Mouse (Mus musculus) ovary, postnatal 36 days (tissue): Measurements from ENCODE around the gene Gata1.
"Not testable (repeated sequence)": the region's sequence is repeated elsewhere in the genome, so short reads cannot be mapped to it uniquely, and the experiment has no call there.

Source experiments
- DNase-seq: peaks from one replicate; pipeline ENCODE4 v3.0.0; 2022; ENCODE audit warnings: low spot score, mixed read lengths

Gata1 gene

DNA sequence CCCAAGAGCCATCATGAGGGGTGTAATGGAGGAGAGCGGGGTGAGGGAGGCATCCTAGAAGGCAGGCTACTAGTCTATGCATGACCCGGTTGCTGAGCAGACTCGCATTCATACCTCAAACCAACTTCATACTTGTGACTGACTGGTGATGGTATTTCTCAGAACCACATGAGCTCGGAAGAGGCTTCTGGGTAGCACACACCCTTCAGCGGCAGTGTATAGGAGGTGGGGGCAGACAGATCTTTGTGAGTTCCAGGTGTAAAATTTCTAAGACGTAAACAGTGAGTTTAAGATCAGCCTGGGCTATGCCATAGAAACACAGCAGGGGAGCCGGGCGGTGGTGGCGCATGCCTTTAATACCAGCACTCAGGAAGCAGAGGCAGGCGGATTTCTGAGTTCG is at the start of gene Gata1:
Gata1 (minus strand) TSS at position 180 of the 400 bp plus-strand sequence.
- no peak for DNase-seq

DNA sequence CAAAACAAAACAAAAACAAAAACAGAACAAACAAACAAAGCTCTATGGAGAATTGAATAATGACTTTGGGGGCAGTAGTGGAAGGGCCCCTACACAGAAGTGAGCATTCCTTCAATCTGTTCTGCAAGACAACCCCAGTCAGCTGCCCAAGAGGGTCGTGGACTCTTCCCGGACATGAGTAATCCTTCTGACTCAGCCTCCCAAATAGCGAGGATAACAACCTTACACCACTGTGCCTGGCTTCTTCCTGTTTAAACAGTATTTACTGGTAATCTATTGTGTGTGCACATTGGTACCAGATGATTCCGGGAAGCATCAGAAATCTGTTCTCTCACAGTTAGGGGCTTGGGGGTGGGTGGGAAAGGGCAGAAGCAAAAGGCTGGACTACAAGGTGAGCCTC is 48.9 kb upstream of the Gata1 start:
- DNase-seq = no peak

DNA sequence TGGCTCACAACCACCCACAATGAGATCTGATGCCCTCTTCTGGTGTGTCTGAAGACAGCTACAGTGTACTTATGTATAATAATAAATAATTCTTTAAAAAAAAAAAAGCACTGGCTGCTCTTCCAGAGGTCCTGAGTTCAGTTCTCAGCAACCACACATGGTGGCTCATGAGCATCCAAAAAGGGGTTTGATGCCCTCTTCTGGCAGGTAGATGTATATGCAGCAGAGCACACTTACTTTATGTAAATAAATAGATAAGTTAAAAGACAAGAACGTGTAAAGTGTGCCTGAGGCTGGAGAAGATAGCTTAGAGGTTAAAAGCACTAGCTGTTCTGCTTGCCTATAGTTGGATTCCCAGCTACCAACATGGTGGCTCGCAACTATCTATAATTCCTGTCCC is 46.9 kb upstream of the Gata1 start:
- DNase-seq = no peak

GRCm38 (mm10) chrX:8020111-8020778 is 42.4 kb upstream of the Gata1 start:
- no peak for DNase-seq

DNA sequence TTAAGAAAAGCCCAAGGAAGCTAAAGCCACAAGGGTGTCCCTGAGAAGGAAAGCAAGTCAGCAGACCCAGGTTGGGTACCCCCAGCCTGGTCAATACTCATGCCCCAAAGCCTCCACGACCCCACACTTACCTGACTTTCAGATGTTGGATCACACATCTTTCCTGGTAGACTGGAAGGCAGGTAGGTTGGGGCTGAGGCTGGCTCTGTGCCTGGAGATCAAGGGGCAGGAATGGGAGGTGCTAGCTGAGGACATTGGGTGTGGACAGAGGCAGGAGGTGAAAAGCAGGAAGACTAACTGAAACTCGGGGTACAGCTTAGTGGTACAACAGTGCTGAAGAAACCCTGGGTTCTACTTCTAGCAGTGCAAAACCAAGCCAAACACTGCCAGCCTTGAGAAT is 40.4 kb upstream of the Gata1 start, which contains the start of gene Glod5:
Glod5 (minus strand) TSS at position 207 of the 400 bp plus-strand sequence.
- no peak for DNase-seq

GRCm38 (mm10) chrX:8017142-8017541 is 39.3 kb upstream of the Gata1 start:
- DNase-seq = no peak

DNA sequence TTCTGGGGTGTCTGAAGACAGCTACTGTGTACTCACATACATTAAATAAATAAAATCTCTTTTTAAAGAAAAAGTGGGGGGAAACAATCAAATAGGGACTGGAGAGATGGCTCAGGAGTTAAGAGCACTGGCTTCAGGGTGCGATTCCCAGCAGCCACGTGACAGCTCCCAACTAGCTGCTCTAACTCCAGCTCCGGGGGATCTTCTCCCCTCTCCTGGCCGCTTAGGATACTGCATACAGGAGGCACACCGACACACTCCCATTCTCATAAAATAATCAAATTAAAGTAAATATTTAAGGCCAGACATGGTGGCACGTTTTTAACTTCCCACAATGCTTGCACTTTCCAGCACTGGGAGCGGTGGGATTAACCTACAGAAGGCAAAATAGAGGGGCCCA is 37.8 kb upstream of the Gata1 start:
- DNase-seq = not testable (repeated sequence)

DNA sequence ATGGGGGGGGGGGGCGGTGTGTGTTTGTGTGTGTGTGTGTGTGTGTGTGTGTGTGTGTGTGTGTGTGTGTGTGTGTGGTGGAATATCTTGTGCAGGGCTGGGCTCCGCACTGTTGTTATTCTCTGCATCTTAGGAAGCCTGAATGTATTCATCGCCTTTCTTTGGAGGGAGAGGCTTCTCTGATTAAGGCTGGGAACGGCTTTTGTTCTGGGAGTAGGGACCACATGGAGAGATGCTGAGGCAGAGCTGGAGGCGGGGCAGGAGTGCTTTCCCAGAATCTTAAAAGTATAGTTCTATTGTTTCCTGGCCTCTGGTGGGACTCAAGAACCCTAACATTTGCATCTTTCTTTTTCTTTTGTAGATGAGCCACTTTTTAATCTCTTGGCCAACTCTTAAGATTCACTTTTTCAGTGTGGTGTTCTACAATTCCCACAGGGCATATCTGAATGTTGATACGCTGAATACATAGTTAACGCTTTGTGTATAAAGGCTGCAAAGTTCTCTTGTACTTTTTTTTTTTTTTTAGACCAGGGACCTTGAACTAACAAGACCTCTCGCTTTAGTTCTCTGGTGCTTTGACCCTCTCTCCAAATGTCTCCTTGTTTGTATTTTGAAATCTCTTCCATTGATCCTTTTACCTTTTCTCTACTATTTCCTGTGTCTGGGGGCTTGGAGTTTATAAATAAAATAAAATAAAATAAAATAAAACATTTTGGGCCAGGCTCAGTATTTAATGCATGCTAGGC is 35.9 kb upstream of the Gata1 start:
- DNase-seq = no peak

- DNase-seq = no peak
These were observed 35.3 kb upstream of the Gata1 start for GRCm38 (mm10) chrX:8013157-8013556.

- DNase-seq = not testable (repeated sequence)
These were observed 31.5 kb upstream of the Gata1 start for GRCm38 (mm10) chrX:8009356-8009755.

- DNase-seq = no peak
These were observed 30.7 kb upstream of the Gata1 start for GRCm38 (mm10) chrX:8008543-8008942.

DNA sequence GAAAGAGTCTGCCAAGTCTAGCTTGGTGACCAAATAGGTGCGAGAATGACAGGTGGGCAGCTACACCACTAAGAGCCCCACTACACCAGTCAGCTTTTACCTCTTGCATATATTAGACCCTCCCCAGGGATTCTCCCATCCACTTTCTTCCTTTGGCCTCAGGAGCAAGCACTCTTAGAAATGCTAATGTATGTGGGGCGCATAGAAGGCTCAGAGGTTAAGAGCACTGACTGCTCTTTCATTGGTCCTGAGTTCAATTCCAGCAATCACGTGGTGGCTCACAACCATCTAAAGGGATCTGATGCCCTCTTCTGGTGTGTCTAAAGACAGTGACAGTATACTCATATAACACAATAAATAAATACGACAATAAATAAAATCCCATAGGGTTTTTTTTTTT is 25.1 kb upstream of the Gata1 start:
- DNase-seq = no peak

DNA sequence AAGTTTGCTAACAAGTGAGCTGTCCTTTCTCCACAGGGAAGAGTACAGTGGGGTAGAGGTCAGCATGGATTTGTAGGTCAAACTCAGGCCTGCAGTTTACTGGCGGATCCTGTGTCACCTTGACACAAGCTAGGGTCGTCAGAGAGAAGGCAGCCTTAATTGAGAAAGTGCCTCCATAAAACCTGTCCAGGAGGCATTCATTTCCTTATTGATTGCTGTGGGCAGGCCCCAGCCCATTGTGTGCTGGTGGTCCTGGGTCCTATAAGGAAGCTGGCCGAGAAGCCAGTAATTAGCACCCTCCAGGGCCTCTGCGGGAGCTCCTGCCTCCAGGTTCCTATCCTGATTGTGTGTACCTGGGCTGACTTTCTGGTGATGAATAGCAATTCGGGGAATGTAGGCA is 24.1 kb upstream of the Gata1 start:
- no peak for DNase-seq

GRCm38 (mm10) chrX:8000546-8001192 is 22.8 kb upstream of the Gata1 start:
- DNase-seq = no peak

DNA sequence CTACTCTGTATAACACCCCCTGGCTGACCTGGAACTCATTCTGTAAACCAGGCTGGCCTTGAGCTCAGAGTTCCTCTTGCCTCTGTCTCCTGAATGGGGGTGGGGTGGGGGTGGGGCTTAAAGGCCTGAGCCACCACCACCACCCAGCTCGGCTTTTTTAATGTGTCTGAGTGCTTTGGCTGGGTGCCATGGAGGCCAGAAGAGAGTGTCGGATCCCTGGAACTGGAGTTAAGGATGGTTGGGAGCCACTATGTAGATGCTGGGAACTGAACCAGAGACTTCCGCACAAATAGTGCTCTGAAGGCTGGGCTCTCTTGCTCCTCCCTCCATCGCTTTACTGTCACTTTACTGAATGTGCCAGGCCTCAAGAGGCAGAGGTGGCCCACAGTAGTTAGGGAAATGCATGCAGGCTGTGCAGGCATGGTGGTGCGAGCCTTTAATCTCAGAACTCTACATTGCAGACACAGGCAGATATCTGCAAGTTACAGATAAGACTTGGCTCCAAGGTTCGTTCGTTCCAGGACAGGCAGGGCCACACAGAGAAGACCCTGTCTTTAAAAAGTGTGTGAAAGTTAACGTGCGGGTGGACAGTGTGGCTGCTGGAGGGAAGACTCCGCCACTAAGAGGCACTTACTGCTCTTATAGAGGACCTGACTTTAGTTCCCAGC is 15.3 kb upstream of the Gata1 start:
- DNase-seq = no peak

DNA sequence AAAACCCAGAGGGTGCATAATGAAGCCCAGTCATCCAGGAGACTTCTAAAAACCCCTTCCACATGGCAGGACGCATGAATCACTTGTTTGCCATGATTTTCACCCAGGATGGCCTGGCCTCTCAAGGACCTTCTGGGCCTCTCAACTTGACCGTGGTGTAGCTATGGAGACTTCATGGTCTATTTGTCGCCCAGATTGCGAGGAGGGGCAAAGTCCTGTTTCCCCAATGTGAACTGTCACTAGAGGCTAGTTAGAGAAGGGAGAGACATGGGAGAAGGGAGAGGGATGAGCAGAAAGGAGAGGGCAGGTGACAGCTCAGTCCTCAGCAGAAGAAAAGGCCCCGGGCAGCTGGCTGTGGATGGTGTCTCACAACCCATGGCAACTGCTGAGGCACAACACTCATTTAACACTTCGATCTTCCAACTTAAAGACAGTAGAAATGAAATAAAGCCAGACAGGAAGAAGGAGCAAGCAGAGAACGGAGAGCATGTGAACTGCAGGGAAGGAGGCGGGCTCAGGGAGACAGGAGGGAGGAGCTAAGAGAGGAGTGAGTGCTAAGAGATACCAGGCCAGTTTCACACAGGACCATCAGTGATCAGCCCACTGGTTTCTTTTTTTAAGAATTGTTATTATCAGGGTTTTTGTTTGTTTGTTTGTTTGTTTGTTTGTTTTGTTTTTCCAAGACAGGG is 14.7 kb upstream of the Gata1 start:
- no peak for DNase-seq

DNA sequence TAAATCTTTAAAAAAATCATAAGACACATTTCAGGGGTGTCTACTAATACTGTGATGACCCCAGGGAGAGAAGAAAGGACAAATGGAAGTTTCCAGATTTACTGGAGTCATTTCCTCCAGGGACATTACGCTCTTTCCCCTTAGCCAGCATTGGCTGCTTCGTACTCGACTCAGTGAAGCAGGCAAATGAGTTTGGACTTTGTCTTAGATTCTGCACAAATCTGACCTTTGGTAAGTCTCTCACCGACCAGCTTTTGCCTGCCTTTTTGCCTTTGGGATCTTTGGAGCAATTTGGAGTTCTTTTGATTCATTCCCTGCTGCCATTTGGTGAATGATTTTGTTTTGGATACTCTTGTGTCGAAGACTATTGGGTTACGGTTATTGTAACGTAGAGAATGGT is 3.5 kb upstream of the Gata1 start:
- no peak for DNase-seq

- no peak for DNase-seq
These were observed 6.6 kb downstream of the Gata1 start for GRCm38 (mm10) chrX:7971292-7971691.

GRCm38 (mm10) chrX:7968899-7969298 is 9.0 kb downstream of the Gata1 start:
- no peak for DNase-seq

- DNase-seq = no peak
These were observed 9.6 kb downstream of the Gata1 start for GRCm38 (mm10) chrX:7968226-7968625.

DNA sequence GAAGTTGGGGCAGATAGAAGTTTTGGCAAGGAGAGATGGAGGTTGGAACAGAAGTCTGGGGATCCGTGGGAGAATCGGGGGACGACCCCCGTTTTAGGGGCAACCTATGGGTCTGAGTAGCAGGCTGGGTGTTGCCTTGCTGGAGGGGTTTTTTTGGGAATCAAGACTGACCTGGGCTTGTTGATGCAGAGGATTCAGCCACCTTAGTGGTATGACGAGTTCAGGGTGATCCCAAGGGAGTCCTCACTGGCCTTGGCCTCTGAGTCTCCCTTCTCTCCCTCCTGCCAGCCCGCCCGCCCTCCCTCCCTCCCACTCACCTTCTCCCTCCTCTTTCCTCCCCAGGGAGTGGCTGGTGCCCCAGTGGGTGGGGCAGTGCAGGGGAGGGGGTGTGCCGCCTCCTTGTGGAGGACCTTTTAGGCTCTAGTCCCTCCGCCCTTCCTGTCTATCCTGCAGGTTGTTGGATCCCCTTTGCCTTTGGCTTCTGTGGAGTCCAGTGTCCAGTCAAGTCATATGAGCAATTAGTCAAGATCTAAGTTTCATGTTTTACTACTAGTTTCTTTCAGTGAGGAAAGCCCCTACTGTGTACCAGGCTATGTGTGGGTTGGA is 10.2 kb downstream of the Gata1 start:
- DNase-seq = no peak

GRCm38 (mm10) chrX:7966161-7966560 is 11.7 kb downstream of the Gata1 start:
- no peak for DNase-seq
